Mouse (Mus musculus) activated CD4-positive, CD25-positive, alpha-beta regulatory T cell, adult 4 months (primary cell): ENCODE measurements around the gene Fam120c. TPM values are rescaled to one million over a fixed set of nuclear protein-coding genes. Genes with fewer than 3 reads are reported as not detected.
"Not testable (repeated sequence)": the region's sequence is repeated elsewhere in the genome, so short reads cannot be mapped to it uniquely, and the experiment has no call there.

ENCODE experiments used
- ATAC-seq: one replicate; pipeline ENCODE4 v1.8.0; 2017
- polyA plus RNA-seq, 2 experiments: library from polyadenylated mRNA; unstranded; fragments of 100-300 nt; shearing (Covaris generic); gene quantifications; one replicate each; pipeline ENCODE4 v1.2.1; 2017

Fam120c gene
- 1 to 10 TPM; 1.6 to 1.7 TPM for polyA plus RNA-seq

DNA sequence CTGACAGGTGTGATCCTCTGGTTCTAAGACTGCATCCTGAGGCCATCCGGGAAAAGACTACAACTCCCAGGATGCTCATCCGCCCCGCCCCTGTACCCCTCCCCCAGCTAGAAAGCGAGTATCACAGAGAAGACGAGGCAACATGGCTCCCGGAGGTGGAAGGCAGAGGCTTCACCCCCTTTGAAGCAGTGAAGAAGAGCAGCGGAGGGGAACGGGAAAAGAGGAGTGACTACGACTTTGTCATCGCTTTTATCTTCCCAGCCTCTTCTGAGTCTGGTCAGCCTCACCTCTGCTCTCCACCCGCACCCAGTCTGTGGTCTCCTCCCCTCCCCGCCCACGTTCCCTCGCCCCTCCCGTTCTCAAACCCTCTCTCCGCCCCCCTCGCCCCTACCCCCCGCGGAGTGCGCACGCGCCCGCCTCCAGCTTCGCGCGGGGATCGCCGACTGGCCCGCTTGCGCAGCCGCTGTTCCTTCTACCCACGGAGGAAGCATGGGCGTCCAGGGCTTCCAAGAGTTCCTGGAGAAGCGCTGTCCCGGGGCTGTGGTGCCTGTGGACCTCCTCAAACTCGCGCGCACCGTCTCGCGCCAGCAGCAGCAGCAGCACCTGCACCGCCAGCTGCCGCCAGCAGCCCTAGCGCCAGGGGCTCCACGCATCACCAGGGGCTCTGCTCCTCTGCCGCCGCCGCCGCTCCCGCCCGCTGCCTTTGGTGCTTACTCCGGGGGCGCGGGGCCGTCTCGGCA lies at the start of gene Fam120c:
Fam120c (plus strand) TSS at position 415 of the 740 bp plus-strand sequence.
- ATAC-seq, result peak; percentile 72

DNA sequence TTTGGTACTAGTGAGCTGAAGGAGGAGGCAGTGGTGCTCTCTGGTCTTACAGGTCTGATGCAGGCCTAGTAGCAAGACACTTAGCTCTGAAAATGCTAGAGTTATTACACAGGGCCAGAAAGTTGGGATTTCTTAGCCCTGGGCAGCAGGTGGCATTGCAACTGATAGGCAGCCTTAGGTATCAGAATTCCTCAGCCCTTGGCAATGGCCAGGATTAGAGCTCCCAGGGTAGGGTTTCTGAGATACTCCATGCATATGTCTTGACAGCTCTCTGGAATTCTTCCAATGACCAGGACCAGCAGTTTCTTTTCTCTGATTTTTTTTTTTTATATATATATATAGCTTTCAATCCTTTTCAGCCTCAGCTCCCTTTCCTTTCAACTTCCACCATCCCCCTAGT lies 45.6 kb upstream of the Fam120c start:
- no peak for ATAC-seq

DNA sequence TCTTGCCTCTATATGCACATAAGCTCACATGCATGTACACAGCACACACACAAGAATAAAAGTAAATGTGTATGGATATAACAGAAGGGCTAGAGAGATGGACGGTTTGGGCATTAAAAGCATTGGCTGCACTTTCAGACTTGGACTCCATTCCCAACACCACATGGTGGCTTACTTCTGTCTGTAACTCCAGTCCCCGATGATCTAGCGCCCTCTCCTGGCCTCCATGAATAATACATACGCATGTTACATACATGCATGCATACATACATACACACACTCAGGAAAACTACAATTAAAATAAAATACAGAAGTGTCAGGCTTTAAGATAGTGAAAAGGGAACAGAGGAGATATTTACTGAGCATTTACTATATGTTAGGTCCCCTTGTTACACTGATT lies 30.2 kb upstream of the Fam120c start:
- no peak for ATAC-seq

DNA sequence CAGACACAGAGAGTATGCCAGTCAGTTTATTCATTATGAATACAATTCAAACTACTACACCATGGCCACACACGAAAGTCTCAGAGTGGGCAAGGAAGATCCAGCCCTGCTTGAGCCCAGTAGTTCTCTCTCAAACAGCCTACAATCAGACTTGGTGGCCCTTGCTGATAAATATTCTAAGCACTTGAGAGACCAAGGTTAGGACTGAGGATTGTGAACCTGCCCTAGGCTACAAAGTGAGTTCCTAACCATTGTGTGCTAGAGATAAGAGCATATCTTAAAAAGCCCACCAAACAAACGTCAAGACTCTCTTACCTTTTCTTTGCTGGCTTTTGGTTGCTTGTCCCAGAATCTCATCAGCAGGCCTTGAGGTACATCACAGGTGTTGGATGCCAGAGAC lies 10.4 kb upstream of the Fam120c start:
- ATAC-seq, result no peak

DNA sequence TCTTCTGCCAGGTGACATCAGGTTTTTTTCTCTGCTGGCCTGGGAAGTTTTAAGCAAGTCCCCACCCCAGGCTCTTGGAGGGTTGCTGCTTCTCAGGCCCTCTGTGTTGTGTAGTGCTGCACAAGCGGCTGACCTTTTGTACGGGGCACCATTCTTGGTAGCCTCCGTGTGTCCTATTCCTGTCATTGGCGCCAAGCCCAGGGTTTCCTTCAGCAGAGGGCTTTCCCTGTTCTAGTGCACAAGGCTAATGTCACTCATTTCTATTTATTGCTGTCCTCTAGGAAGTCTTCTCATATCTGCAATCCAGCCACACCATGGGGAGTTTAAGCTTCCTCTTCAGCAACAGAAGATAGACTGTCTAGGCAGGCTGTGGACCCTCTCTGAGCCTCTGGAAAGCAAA lies 6.2 kb upstream of the Fam120c start:
- ATAC-seq, result no peak

DNA sequence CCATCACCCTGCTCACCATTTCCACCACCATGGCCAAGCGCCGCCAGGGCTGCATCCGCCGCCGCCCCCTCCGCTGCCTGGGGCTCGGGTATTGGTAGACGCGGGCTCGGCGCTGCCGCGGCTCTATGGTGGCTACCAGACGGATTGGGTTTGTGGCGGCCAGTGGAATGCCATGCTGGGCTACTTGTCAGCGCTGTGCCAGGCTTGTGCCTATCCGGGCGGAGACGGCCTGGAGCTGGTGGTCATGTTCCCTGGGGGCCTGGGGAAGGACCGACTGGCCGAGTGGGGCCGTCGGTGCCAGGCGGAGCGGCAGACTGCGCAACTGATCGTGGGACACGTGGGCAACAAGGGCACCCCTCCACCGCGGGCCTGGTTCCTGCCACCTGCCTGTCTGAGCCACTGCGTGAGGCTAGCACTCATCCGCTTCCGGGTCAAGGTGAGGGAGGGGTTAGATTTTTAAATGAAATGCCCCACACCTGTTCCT lies 568 bp downstream of the Fam120c start:
- ATAC-seq, result peak; percentile 66

DNA sequence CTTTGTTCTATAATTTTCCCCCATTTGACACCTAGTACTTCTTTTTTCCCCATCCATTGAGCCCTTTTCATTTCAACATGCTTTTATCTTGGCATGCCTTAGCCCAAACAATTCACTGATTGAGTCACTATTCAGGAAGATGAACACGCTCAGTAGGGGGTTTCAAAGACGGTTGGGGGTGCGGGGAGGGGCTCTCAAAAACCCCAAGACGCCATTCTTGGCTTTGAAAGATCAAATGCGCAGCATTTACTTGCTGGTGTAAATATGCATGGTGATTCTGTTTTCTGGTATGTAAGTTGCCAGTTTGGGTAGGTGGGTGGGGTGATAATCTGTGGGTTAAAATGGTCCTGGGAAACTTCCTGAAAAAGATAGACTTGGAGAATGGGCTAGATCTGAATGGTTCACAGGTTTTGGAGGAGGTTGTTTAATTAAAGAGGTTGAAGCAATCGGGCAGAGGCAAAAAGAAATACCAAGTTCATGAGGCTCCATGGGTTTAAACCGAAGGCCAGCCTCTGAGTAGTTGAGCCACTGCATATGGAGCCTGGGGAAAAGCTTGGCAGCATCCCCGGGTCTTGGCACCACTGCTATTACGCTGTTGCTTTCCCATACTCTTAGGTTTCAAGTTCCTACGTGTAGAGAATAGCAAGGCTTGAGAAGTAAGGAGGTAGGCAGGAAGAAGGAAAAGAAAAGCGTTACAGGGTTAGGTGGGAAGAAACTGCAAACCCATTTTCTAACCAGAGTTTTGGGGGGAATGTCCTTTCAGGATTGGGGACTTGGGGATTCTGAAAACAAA lies 1.6 kb downstream of the Fam120c start:
- no peak for ATAC-seq

DNA sequence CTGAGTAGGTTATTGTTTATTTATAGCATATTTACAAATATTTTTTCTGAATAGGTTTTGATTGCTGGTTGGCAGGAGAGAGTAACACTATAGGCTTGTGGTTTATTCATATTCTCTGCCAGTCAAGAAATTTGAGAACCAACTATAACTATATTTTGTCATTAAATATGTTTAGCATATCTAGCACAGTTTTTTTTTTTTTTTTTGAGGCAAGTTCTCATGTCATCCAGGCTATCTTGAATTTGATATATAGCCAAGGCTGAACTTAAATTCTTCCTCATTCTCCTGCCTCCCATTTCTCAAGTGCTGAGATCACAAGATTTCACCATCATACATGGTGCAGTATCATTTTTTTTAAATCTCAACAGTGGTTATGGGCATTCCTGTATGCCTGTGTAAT lies 3.3 kb downstream of the Fam120c start:
- no peak for ATAC-seq

DNA sequence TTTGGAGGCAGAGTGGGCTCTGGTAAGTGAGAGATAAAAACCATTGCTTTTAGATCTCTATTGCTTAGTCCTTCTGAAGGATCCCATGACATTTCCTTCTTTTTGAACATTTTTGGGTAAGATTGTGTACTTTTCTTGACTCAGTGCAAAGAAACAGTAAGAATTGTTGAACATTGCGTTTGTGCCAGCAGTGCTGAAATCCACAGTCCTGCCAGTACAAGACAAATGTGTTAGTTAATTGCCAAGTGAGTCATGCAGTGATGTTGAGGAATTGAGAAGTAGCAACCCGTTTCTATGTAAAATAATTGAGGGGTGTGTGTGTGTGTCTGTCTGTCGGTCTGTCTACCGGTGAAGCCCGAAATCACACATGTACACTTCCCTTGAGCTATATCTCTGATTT lies 5.3 kb downstream of the Fam120c start:
- ATAC-seq, result no peak

DNA sequence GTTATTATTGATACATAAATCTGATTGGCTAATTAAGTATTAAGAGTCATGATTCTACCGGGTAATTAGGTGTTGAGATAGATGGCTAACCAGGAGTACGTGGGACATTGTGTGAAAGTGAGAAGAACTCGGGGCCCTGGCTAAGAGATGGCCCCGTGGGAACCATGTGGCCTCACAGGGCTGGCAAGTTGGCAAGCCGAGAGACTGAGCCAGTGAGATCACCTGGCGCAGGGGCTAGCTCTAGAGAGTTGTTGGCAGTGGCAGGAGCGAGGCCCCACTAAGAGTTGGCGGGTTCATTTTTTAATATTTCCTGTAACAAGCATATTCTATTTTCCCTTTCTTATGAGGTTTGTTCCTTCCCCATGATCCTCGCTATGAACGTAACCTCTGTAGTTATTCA lies 74.8 kb downstream of the Fam120c start:
- no peak for ATAC-seq

DNA sequence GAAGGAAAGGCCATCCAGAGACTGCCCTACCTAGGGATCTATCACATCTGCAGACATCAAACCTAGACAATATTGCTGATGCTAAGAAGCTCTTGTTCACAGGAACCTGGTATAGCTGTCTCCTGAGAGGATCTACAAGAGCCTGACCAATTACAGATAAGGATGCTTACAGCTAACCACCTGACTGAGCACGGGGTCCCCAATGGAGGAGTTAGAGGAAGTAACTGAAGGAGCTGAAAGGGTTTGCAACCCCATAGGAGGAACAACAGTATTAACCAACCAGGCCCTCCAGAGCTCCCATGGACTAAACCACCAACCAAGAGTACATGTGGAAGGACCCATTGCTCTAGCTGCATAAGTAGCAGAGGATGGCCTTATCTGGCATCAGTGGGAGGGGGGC lies 76.8 kb downstream of the Fam120c start:
- ATAC-seq, result no peak

DNA sequence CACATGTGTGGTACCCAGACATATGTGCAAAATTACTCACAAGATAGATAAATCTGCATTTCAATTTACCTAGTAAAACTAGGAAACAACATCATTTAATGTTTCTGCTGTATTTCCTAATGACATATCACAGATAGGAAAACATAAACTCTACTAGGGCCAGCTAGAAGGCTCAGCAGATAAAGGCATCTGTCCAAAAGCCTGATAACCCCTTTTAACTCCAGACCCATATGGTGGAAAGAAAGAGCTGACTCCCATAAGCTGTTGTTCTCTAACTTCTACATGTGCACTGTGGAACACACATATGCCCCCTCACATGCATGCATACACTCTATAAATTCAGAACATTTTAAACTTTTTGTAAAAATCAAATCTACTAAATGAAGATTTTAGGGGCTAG lies 99.7 kb downstream of the Fam120c start:
- no peak for ATAC-seq

DNA sequence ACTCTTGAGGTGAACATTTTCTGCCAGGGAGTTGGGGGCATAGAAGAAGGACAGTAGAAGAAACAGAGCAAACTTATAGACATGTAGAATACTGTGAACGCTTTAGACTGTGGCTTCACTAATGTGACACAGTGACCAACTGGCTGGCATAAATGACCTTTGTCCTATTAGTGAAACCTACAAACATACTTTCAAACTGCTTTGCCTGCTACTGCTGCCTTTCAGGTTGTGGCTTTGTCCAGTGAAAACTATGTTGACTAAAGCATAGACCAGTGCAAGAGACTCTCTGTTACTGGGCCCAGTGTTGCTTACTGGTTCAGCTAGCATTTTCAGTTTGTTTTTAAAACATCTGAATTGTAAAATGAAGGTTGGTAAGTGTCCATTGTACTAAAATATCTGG lies 100.2 kb downstream of the Fam120c start:
- no peak for ATAC-seq

DNA sequence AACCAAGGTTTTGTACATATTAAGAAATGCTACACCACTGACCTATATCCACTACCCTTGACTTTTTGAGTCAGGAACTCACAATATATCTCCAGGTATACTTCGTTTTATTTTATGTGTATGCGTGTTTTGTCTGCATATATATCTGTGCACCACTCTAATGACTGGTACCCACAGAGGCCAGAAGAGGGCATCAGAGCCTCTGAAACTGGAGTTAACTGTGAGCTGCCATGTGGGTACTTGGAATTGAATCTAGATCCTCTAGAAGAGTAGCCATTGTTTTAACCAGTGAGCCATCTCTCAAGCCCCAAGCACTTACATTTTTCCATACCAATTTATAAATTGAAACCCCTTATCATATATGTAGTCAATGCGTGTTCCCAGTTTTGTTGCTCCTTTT lies 144.2 kb downstream of the Fam120c start:
- ATAC-seq, result no peak

DNA sequence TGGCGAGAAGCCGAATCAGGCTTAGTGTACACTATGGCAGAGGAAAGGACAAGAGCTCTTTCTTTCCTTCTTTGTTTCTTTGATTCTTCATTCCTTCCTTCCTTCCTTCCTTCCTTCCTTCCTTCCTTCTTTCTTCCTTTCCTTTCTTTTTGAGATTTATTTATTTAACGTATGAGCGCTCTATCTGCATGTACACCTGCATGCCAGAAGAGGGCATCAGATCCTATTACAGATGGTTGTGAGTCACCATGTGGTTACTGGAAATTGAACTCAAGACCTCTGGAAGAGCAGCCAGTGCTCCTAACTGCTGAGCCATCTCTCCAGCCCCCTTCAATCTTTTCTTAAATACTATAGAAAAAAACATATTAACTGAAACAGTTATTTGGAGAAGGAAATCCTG lies 149.3 kb downstream of the Fam120c start:
- not testable (repeated sequence) for ATAC-seq

DNA sequence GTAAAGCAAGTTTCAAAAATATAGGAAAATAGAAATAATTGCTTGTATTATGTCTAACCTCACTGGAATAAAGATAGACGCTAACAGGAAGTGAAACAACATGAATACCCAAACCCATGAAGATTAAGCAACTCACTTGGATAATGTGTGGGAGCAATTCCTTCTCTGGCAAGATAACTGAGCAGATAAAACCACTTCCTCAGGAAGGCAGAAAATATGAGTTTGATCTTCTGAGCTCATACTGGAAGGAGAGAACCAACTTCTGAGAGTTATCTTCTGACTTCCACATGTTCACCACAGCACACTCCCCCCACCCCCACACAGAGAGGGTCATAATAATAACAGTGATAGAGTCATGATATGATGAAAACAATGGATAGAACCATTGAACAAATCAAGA lies 152.6 kb downstream of the Fam120c start:
- ATAC-seq, result no peak

DNA sequence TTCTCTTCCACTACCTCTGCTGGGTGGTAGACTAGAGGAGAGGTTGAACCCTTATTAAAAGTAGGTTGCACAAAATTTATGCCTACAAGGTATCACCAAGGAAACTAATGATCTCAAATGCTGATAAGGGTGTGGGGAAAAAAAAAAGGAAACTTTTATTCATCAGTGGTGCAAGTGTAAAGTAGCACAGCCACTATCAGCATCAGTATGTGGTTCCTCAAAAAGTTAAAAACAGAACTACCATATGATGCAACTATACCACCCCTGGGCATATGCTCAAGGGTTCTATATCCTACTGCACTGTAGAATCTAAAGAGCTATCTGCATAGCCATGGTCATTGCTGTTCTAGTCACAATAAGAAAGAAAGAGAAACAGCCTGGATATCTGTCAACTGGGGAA lies 164.6 kb downstream of the Fam120c start:
- no peak for ATAC-seq

DNA sequence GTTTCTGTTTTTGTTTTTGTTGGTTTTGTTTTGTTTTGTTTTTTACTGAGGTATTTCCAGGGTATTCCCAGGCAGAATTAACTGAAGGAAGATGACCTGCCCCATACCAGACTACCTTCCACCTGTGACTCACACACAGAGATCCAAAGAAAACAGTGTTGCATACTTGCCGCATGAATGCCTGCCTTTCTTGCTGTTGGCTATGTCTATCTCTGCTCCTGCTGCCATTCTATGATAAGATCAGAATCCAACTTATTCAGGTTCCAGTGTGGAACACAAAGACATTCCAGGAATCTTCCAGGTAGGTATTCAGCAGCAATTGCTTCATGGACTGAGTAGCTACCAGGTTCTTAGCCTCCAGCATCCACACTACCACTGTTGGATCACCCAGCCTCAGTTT lies 165.9 kb downstream of the Fam120c start:
- no peak for ATAC-seq

DNA sequence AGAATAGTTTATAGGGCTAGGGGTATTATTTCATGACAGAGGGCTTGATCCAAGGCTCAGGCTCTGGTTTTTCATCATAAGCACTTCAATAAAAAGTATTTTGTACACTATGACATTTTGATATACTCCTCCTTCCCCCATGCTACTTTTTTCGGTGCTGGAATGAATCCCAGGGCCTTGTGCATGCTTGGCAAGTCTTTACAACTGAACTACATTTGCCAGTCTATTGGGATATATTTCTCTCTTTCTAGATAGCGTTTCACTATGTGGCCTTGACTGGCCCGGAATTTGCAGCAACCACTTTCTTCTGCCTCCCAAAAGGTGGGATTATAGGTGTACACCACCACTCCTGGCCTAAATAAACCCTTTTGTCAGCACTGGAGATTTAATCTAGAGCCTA lies 169.1 kb downstream of the Fam120c start:
- ATAC-seq, result no peak

DNA sequence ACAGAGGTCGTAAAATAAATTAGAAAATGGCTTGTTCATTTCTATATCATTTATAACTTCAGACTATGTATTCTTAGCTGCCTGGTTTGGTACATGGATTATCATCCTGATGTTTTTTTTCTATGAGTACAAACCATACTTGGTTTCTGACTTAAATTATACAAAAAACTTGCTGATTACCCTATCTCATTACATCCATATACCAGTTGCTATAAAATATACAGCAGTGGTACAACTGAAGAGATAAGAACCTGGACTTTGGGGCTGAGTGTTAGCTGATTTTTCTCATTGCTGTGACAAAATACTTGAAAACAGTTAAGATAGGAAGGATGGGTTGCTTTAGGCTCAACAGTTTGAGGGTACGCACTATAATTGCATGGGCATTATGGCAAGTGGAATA lies 169.7 kb downstream of the Fam120c start:
- no peak for ATAC-seq

DNA sequence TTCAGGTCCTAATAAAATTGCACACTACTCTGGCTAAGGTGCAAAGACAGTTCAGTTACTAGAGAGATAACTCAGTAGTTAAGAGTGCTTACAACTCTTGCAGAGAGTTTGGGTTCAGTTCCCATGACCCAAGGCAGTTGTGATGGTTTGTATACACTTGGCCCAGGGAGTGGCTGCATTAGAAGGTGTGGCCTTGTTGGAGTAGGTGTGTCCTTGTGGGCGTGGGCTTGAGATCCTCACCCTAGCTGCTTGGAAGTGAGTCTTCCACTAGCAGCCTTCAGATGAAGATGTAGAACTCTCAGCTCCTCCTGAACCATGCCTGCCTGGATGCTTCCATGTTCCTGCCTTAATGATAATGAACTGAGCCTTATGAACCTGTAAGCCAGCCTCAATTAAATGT lies 174.2 kb downstream of the Fam120c start:
- ATAC-seq, result no peak

DNA sequence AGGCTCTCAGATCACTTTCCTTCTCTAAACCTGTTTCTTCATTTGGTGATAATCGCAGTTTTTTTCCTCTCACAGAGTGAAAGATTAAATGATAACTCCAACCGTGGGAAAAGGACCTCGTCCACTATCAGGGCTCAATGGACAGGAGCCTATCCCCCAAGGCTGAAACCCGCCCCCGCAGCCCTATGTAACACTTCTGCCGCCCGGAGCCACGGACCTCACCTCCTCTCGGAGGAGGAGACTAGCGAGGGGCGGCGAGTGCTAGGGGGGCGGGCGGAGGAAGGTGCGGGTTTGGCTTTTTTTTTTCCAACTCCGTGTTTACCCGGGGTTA lies 176.1 kb downstream of the Fam120c start:
- ATAC-seq, result no peak

DNA sequence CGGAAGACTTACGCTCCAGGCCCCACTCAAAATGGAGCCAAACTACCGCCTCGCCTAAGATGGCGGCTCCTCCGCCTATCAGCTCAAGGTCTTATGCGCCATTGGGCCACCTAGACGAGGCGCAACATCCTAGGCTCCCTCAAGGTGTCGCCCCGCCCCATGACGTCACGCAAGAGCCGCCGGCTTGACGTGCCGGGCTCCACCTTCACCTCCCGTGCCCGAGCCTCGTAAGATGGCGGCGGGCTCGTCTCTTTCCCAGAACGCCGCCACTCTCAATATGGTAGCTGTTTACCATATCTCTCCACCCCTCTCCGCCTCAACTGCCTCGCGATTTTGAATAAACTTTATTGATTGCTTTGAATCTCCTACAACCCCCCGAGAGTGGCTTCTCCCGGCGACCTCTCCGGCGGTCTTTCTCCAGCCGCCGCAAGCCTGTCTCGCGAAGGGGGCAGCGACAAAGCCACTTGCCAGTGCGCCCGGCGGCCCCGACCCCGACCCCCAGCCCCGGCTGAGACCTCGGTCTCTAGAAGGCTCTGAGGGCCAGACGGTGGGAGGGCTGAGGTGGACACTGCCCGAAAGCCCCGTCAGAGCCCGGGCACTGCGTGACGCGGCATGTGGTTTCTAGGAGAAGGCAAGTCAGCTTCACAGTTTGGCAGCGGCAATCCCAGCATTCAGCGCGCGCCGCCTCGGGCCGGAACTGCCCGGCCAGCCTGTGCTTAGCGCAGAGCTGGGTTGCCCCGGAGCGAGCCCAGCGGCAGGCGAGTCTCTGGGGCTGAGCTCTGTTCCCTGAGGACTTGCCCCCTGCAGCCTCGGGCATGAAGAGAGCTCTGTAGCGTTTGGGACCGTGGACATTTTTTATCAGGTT lies 176.7 kb downstream of the Fam120c start, which contains the start of gene Phf8:
Phf8 (plus strand) TSS at position 215 of the 865 bp plus-strand sequence.
- peak; percentile 87 for ATAC-seq
